Mouse (Mus musculus) gonadal fat pad, adult 2 months (tissue): ENCODE data around the gene Styx. TPM values are rescaled to one million over a fixed set of nuclear protein-coding genes. Genes with fewer than 3 reads are reported as not detected.

Experiments used
- DNase-seq: peaks from one replicate; pipeline ENCODE4 v3.0.0-alpha.2; 2012; ENCODE audit warnings: low read depth
- polyA plus RNA-seq: library from polyadenylated mRNA; depleted of rRNA; stranded (reverse); fragments of >200 nt; gene quantifications from 2 replicates; pipeline ENCODE4 v1.2.3, GENCODE M21; 2012; rRNA removed

Styx gene
- 2.7 and 4.4 TPM in 2 replicates for polyA plus RNA-seq

- peak; percentile 42 for DNase-seq
Measured at GRCm38 (mm10) chr14:45350931-45351859, at the start of gene Styx. TSS of gene Styx (plus strand) at chr14:45351093.

GRCm38 (mm10) chr14:45303939-45304338 lies 47.0 kb upstream of the Styx start:
- no peak for DNase-seq

- no peak for DNase-seq
Measured at GRCm38 (mm10) chr14:45304389-45304788, 46.5 kb upstream of the Styx start.

- DNase-seq: no peak
Measured at GRCm38 (mm10) chr14:45305852-45306251, 45.0 kb upstream of the Styx start.

- no peak for DNase-seq
Measured at GRCm38 (mm10) chr14:45307630-45308328, 43.1 kb upstream of the Styx start.

GRCm38 (mm10) chr14:45309646-45310045 lies 41.2 kb upstream of the Styx start:
- no peak for DNase-seq

- DNase-seq: no peak
Measured at GRCm38 (mm10) chr14:45310101-45310500, 40.8 kb upstream of the Styx start.

GRCm38 (mm10) chr14:45316927-45317326 lies 34.0 kb upstream of the Styx start:
- DNase-seq: no peak

GRCm38 (mm10) chr14:45317921-45318411 lies 32.9 kb upstream of the Styx start:
- no peak for DNase-seq

- no peak for DNase-seq
Measured at GRCm38 (mm10) chr14:45318426-45319236, 32.3 kb upstream of the Styx start, which contains the start of gene Ero1l. TSS of gene Ero1l (minus strand) at chr14:45318771.

- no peak for DNase-seq
Measured at GRCm38 (mm10) chr14:45319237-45319610, 31.7 kb upstream of the Styx start.

GRCm38 (mm10) chr14:45320111-45320510 lies 30.8 kb upstream of the Styx start:
- DNase-seq: no peak

- no peak for DNase-seq
Measured at GRCm38 (mm10) chr14:45321067-45321466, 29.8 kb upstream of the Styx start.

- DNase-seq: no peak
Measured at GRCm38 (mm10) chr14:45321622-45322021, 29.3 kb upstream of the Styx start.

GRCm38 (mm10) chr14:45322450-45322849 lies 28.4 kb upstream of the Styx start:
- no peak for DNase-seq

GRCm38 (mm10) chr14:45323320-45323719 lies 27.6 kb upstream of the Styx start:
- DNase-seq: no peak

GRCm38 (mm10) chr14:45325471-45325870 lies 25.4 kb upstream of the Styx start:
- peak; percentile 96 for DNase-seq

GRCm38 (mm10) chr14:45328072-45328713 lies 22.7 kb upstream of the Styx start:
- DNase-seq: no peak

GRCm38 (mm10) chr14:45329018-45329588 lies 21.8 kb upstream of the Styx start:
- no peak for DNase-seq

- no peak for DNase-seq
Measured at GRCm38 (mm10) chr14:45329589-45330181, 21.2 kb upstream of the Styx start, which contains the start of gene Psmc6. TSS of gene Psmc6 (plus strand) at chr14:45329788.
